Mouse (Mus musculus): ENCODE data around the gene Krt31. TPM values are rescaled to one million over a fixed set of nuclear protein-coding genes. Genes with fewer than 3 reads are reported as not detected.
A peak's percentile ranks its signal among the peaks of the same experiment; 100 is the strongest.

Gene Krt31
- not detected in 2 replicates for polyA plus RNA-seq (2015; fragmentation: Nextera tagmentation; extraction: Ambion mirVana)

GRCm38 (mm10) chr11:100050451-100050850, at the start of gene Krt31:
Krt31 (minus strand) TSS chr11:100050551.
- no peaks in the 10 kb centered on the region for H3K36me3 ChIP-seq (ENCODE audit: insufficient read depth, low read length)
- DNase-seq (ENCODE audit: low spot score) (no peak), ATAC-seq (replicated peaks; ENCODE audit: low FRiP score, low read depth) (no peak)
- H3K4me2 ChIP-seq (ENCODE audit: low read length) = no peak within 1 kb of the TSS
- H3K27ac ChIP-seq = no peak within 1 kb of the TSS
- TF ChIP-seq CTCF (IDR thresholded peaks at IDR 0.05; ENCODE audit: low read depth) = no peak
- H3K27me3 ChIP-seq (ENCODE audit: insufficient read depth, low read length) = no peaks in the 10 kb centered on the region
- no peaks in the 10 kb centered on the region for H3K4me1 ChIP-seq (replicated peaks; ENCODE audit: insufficient read depth, low read length)
- H3K9me3 ChIP-seq (replicated peaks; ENCODE audit: low read length) = no peaks in the 10 kb centered on the region
- no peak within 1 kb of the TSS for H3K9ac ChIP-seq (ENCODE audit: low read depth, low read length)
- WGBS = 85% methylated on average over 3 of the region's 3 CpGs
- H3K4me3 ChIP-seq (replicated peaks; ENCODE audit: low read depth, low read length) = no peak within 1 kb of the TSS

- no peak for TF ChIP-seq CTCF (IDR thresholded peaks at IDR 0.05; ENCODE audit: low read depth)
- DNase-seq (ENCODE audit: low spot score) (peak; percentile 66), ATAC-seq (replicated peaks; ENCODE audit: low FRiP score, low read depth) (peak; percentile 81)
- Histone ChIP-seq H3K4me3 (replicated peaks; ENCODE audit: low read depth, low read length) (no peak overlapping the region), H3K27ac (no peak overlapping the region), H3K27me3 (ENCODE audit: insufficient read depth, low read length) (no peaks in the 10 kb centered on the region), H3K36me3 (ENCODE audit: insufficient read depth, low read length) (no peaks in the 10 kb centered on the region), H3K9ac (ENCODE audit: low read depth, low read length) (no peak overlapping the region), H3K4me2 (ENCODE audit: low read length) (no peak overlapping the region), H3K4me1 (replicated peaks; ENCODE audit: insufficient read depth, low read length) (0 out of 2 replicates have a peak, but pooled peaks cover 4% of the 10 kb centered on the region), H3K9me3 (replicated peaks; ENCODE audit: low read length) (no peaks in the 10 kb centered on the region)
- WGBS = 29% methylated on average over 9 of the region's 9 CpGs
Measured at GRCm38 (mm10) chr11:100097819-100098218, 47.5 kb upstream of the Krt31 start.

GRCm38 (mm10) chr11:100096141-100096540, 45.8 kb upstream of the Krt31 start, which contains the start of gene Krt35:
Krt35 (minus strand) TSS chr11:100096241.
- H3K9ac ChIP-seq (ENCODE audit: low read depth, low read length) = no peak within 1 kb of the TSS
- no peak within 1 kb of the TSS for H3K4me3 ChIP-seq (replicated peaks; ENCODE audit: low read depth, low read length)
- 59% methylated on average over 9 of the region's 9 CpGs for WGBS
- H3K27me3 ChIP-seq (ENCODE audit: insufficient read depth, low read length) = no peaks in the 10 kb centered on the region
- 0 out of 2 replicates have a peak, but pooled peaks cover 4% of the 10 kb centered on the region for H3K4me1 ChIP-seq (replicated peaks; ENCODE audit: insufficient read depth, low read length)
- no peak within 1 kb of the TSS for H3K4me2 ChIP-seq (ENCODE audit: low read length)
- no peak within 1 kb of the TSS for H3K27ac ChIP-seq
- no peaks in the 10 kb centered on the region for H3K36me3 ChIP-seq (ENCODE audit: insufficient read depth, low read length)
- DNase-seq (ENCODE audit: low spot score) = no peak
- H3K9me3 ChIP-seq (replicated peaks; ENCODE audit: low read length) = no peaks in the 10 kb centered on the region
- no peak for ATAC-seq (replicated peaks; ENCODE audit: low FRiP score, low read depth)
- TF ChIP-seq CTCF (IDR thresholded peaks at IDR 0.05; ENCODE audit: low read depth) = no peak

- no peak for ATAC-seq (replicated peaks; ENCODE audit: low FRiP score, low read depth)
- H3K4me3 ChIP-seq (replicated peaks; ENCODE audit: low read depth, low read length) = no peak overlapping the region
Measured at GRCm38 (mm10) chr11:100088378-100089025, 38.2 kb upstream of the Krt31 start.

GRCm38 (mm10) chr11:100087861-100088260, 37.5 kb upstream of the Krt31 start, which contains the start of gene Krt32:
Krt32 (minus strand) TSS chr11:100088226.
- ATAC-seq (replicated peaks; ENCODE audit: low FRiP score, low read depth) (no peak), DNase-seq (ENCODE audit: low spot score) (no peak)
- Histone ChIP-seq H3K9me3 (replicated peaks; ENCODE audit: low read length) (no peaks in the 10 kb centered on the region), H3K36me3 (ENCODE audit: insufficient read depth, low read length) (no peaks in the 10 kb centered on the region), H3K9ac (ENCODE audit: low read depth, low read length) (no peak within 1 kb of the TSS), H3K4me3 (replicated peaks; ENCODE audit: low read depth, low read length) (no peak within 1 kb of the TSS), H3K4me2 (ENCODE audit: low read length) (no peak within 1 kb of the TSS), H3K27ac (no peak within 1 kb of the TSS), H3K4me1 (replicated peaks; ENCODE audit: insufficient read depth, low read length) (no peaks in the 10 kb centered on the region), H3K27me3 (ENCODE audit: insufficient read depth, low read length) (no peaks in the 10 kb centered on the region)
- no peak for TF ChIP-seq CTCF (IDR thresholded peaks at IDR 0.05; ENCODE audit: low read depth)
- 94% methylated on average over 10 of the region's 10 CpGs for WGBS

More at GRCm38 (mm10) chr11:100088378-100089025, 38.2 kb upstream of the Krt31 start:
- TF ChIP-seq CTCF (IDR thresholded peaks at IDR 0.05; ENCODE audit: low read depth) = no peak
- Histone ChIP-seq H3K36me3 (ENCODE audit: insufficient read depth, low read length) (no peaks in the 10 kb centered on the region), H3K4me1 (replicated peaks; ENCODE audit: insufficient read depth, low read length) (no peaks in the 10 kb centered on the region), H3K9me3 (replicated peaks; ENCODE audit: low read length) (no peaks in the 10 kb centered on the region), H3K27ac (no peak overlapping the region), H3K27me3 (ENCODE audit: insufficient read depth, low read length) (no peaks in the 10 kb centered on the region), H3K4me2 (ENCODE audit: low read length) (no peak overlapping the region), H3K9ac (ENCODE audit: low read depth, low read length) (no peak overlapping the region)
- DNase-seq (ENCODE audit: low spot score) = no peak
- WGBS = 55% methylated on average over 7 of the region's 7 CpGs

GRCm38 (mm10) chr11:100073873-100074272, 23.5 kb upstream of the Krt31 start:
- ATAC-seq (replicated peaks; ENCODE audit: low FRiP score, low read depth) (no peak), DNase-seq (ENCODE audit: low spot score) (no peak)
- H3K9me3 ChIP-seq (replicated peaks; ENCODE audit: low read length) = no peaks in the 10 kb centered on the region
- H3K9ac ChIP-seq (ENCODE audit: low read depth, low read length) = no peak overlapping the region
- no peak overlapping the region for H3K4me3 ChIP-seq (replicated peaks; ENCODE audit: low read depth, low read length)
- 75% methylated on average over 1 of the region's 1 CpGs for WGBS
- no peak overlapping the region for H3K4me2 ChIP-seq (ENCODE audit: low read length)
- no peaks in the 10 kb centered on the region for H3K4me1 ChIP-seq (replicated peaks; ENCODE audit: insufficient read depth, low read length)
- no peak for TF ChIP-seq CTCF (IDR thresholded peaks at IDR 0.05; ENCODE audit: low read depth)
- no peaks in the 10 kb centered on the region for H3K27me3 ChIP-seq (ENCODE audit: insufficient read depth, low read length)
- H3K27ac ChIP-seq = no peak overlapping the region
- H3K36me3 ChIP-seq (ENCODE audit: insufficient read depth, low read length) = no peaks in the 10 kb centered on the region

Measured in kidney, postnatal 0 days (tissue).